Comparison of ENCODE assay signal across 10 mouse cellular contexts in the genomic region with DNA sequence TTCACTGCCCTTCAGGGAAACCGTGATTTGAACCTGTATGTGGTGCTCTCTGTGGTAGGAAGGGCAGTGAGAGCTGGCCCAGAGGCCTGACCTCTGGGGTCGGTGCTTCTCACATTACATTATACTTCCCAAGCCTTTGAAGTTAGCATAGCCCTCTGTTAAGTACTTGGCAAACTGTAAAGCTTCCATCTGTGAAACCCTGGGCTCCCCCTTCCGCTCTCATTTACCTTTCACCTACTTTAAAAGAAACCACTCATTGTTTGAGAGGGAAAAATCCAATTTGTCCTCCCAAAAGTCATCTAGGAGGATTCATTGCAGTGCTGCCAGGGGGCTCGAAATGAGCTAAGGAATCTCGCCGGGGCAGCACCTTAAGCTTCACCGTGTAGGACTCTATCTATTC. TPM values are rescaled to one million over a fixed set of nuclear protein-coding genes. Genes with fewer than 3 reads are reported as not detected.
DNase-seq lines count a peak whose midpoint lies in the region; ATAC-seq and TF ChIP-seq lines count a peak whose summit lies in the region.
"Had no signal": no experiment of that assay in that cellular context is flagged by ENCODE, and none has a peak within 500 bp of the region (broad histone marks: within the 10 kb centered on the region; RNA-seq: fewer than 3 reads in every experiment).

No protein-coding gene starts in this region.

- no peaks in the 10 kb centered on the region for H3K36me3 ChIP-seq in liver, postnatal 0 days (replicated peaks; ENCODE audit: insufficient read depth, low read length)
- no peaks in the 10 kb centered on the region for H3K36me3 ChIP-seq in liver, embryonic 11.5 days (ENCODE audit: control insufficient read depth, insufficient read depth, low read length)
- no peaks in the 10 kb centered on the region for H3K36me3 ChIP-seq in embryonic facial prominence, embryonic 11.5 days (replicated peaks; ENCODE audit: control insufficient read depth, insufficient read depth, low read depth, low read length)
- no peaks in the 10 kb centered on the region for H3K36me3 ChIP-seq in lung, postnatal 0 days (ENCODE audit: insufficient read depth, low read length)

- no peaks in the 10 kb centered on the region for H3K9me3 ChIP-seq in liver, postnatal 0 days (ENCODE audit: low read length)
- no peaks in the 10 kb centered on the region for H3K9me3 ChIP-seq in liver, embryonic 11.5 days (ENCODE audit: control insufficient read depth, low read length)
- H3K9me3 ChIP-seq in embryonic facial prominence, embryonic 11.5 days (replicated peaks; ENCODE audit: control insufficient read depth, low read length): no peaks in the 10 kb centered on the region
- H3K9me3 ChIP-seq in lung, postnatal 0 days (ENCODE audit: low read length): no peaks in the 10 kb centered on the region

- WGBS in liver, postnatal 0 days (ENCODE audit: insufficient replicate concordance): 50% methylated on average over 7 of the region's 7 CpGs
- 43% methylated on average over 7 of the region's 7 CpGs for WGBS in liver, embryonic 11.5 days
- 12% methylated on average over 7 of the region's 7 CpGs for WGBS in embryonic facial prominence, embryonic 11.5 days
- WGBS in lung, postnatal 0 days: 19% methylated on average over 7 of the region's 7 CpGs

- no peak overlapping the region for H3K27ac ChIP-seq in liver, postnatal 0 days (ENCODE audit: low read depth)
- no peak overlapping the region for H3K27ac ChIP-seq in liver, embryonic 11.5 days (ENCODE audit: low read depth, low read length)
- no peak overlapping the region for H3K27ac ChIP-seq in embryonic facial prominence, embryonic 11.5 days (replicated peaks; ENCODE audit: low read depth, low read length)
- no peak overlapping the region for H3K27ac ChIP-seq in lung, postnatal 0 days (ENCODE audit: low read length)

- H3K4me2 ChIP-seq in liver, postnatal 0 days (ENCODE audit: low read depth, low read length): no peak overlapping the region
- no peak overlapping the region for H3K4me2 ChIP-seq in liver, embryonic 11.5 days
- no peak overlapping the region for H3K4me2 ChIP-seq in embryonic facial prominence, embryonic 11.5 days (ENCODE audit: low read depth, low read length)
- H3K4me2 ChIP-seq in lung, postnatal 0 days (replicated peaks; ENCODE audit: low read depth, low read length): no peak overlapping the region
- H3K4me2 ChIP-seq: heart, embryonic 11.5 days had no signal

- no peak for TF ChIP-seq EP300 in liver, postnatal 0 days (IDR thresholded peaks at IDR 0.05; ENCODE audit: low read depth)
- TF ChIP-seq EP300 in lung, postnatal 0 days (IDR thresholded peaks at IDR 0.05): no peak

- no peak overlapping the region for H3K9ac ChIP-seq in liver, postnatal 0 days (replicated peaks)
- H3K9ac ChIP-seq in liver, embryonic 11.5 days (ENCODE audit: low read depth, low read length): no peak overlapping the region
- no peak overlapping the region for H3K9ac ChIP-seq in embryonic facial prominence, embryonic 11.5 days (replicated peaks; ENCODE audit: low read length)
- no peak overlapping the region for H3K9ac ChIP-seq in lung, postnatal 0 days (replicated peaks; ENCODE audit: low read depth)

- peak; percentile 17; the same call in 1 of the 2 replicates for ATAC-seq in liver, postnatal 0 days
- ATAC-seq in liver, embryonic 11.5 days (replicated peaks; ENCODE audit: low FRiP score): no peak
- ATAC-seq in embryonic facial prominence, embryonic 11.5 days (replicated peaks; ENCODE audit: insufficient number of reproducible peaks, low FRiP score, low TSS enrichment, low read depth): no peak
- peak; percentile 79 for ATAC-seq in lung, postnatal 0 days
- no peak for ATAC-seq in cerebellum, adult (ENCODE audit: insufficient number of reproducible peaks, low FRiP score, low TSS enrichment)

- no peak for DNase-seq in liver, postnatal 0 days
- DNase-seq in liver, embryonic 11.5 days (ENCODE audit: low spot score): no peak
- DNase-seq in embryo, embryonic 10 days (ENCODE audit: low spot score): peak; percentile 76
- DNase-seq in embryonic facial prominence, embryonic 11.5 days (ENCODE audit: low spot score): peak; percentile 68
- DNase-seq in lung, postnatal 0 days (ENCODE audit: low spot score): peak; percentile 71
- no peak for DNase-seq in right cerebral cortex, postnatal 25 days
- DNase-seq in cerebellum, adult 18-20 months: no peak
- DNase-seq: cerebellum, adult 8-10 months had no signal

- H3K27me3 ChIP-seq in liver, postnatal 0 days (ENCODE audit: insufficient read depth, low read length): no peaks in the 10 kb centered on the region
- H3K27me3 ChIP-seq in liver, embryonic 11.5 days (replicated peaks; ENCODE audit: control insufficient read depth, insufficient read depth, low read length): no peaks in the 10 kb centered on the region
- H3K27me3 ChIP-seq in embryonic facial prominence, embryonic 11.5 days (ENCODE audit: control insufficient read depth, insufficient read depth, low read length): no peaks in the 10 kb centered on the region
- H3K27me3 ChIP-seq in lung, postnatal 0 days (replicated peaks; ENCODE audit: insufficient read depth, low read length): no peaks in the 10 kb centered on the region

- H3K4me1 ChIP-seq in liver, postnatal 0 days (ENCODE audit: insufficient read depth): no peaks in the 10 kb centered on the region
- H3K4me1 ChIP-seq in liver, embryonic 11.5 days (replicated peaks; ENCODE audit: control insufficient read depth, insufficient read depth, low read length): no peaks in the 10 kb centered on the region
- no peaks in the 10 kb centered on the region for H3K4me1 ChIP-seq in embryonic facial prominence, embryonic 11.5 days (ENCODE audit: control insufficient read depth, insufficient read depth, low read length)
- no peaks in the 10 kb centered on the region for H3K4me1 ChIP-seq in lung, postnatal 0 days (ENCODE audit: insufficient read depth, low read depth, low read length)

- H3K4me3 ChIP-seq in liver, postnatal 0 days (ENCODE audit: low read depth, low read length): no peak overlapping the region
- no peak overlapping the region for H3K4me3 ChIP-seq in liver, embryonic 11.5 days (ENCODE audit: low read depth, low read length)
- H3K4me3 ChIP-seq in embryonic facial prominence, embryonic 11.5 days (ENCODE audit: low read depth, low read length): no peak overlapping the region
- no peak overlapping the region for H3K4me3 ChIP-seq in lung, postnatal 0 days (ENCODE audit: low read depth, low read length)

- no peak for TF ChIP-seq CTCF in liver, postnatal 0 days (IDR thresholded peaks at IDR 0.05; ENCODE audit: low read depth)
- TF ChIP-seq CTCF in lung, postnatal 0 days (IDR thresholded peaks at IDR 0.05): no peak

RNA-seq across cellular contexts. Expression of a gene that starts 29.3 kb away (rescaled TPM):
- polyA plus RNA-seq in liver, postnatal 0 days (2015; fragmentation: Nextera tagmentation; extraction: Ambion mirVana): 7.2 and 7.8 TPM in 2 replicates
- polyA plus RNA-seq in liver, embryonic 11.5 days (2014; fragmentation: Nextera tagmentation; extraction: Ambion mirVana): 8.9 and 10.5 TPM in 2 replicates
- 6.5 and 8.6 TPM in 2 replicates for polyA plus RNA-seq in embryonic facial prominence, embryonic 11.5 days (2014; fragmentation: Nextera tagmentation; extraction: Ambion mirVana)
- 23.2 and 31.4 TPM in 2 replicates for polyA plus RNA-seq in lung, postnatal 0 days (2015; fragmentation: Nextera tagmentation; extraction: Ambion mirVana)

Comparison
In these comparisons a context has a peak if more than half of its experiments do, and no peak if none do; other contexts are left out.
1. ATAC-seq: peak in liver, postnatal 0 days (single experiment) and lung, postnatal 0 days (single experiment); none in liver, embryonic 11.5 days (single experiment), embryonic facial prominence, embryonic 11.5 days (single experiment) and cerebellum, adult (single experiment).
2. DNase-seq: peak in embryo, embryonic 10 days (single experiment), embryonic facial prominence, embryonic 11.5 days (single experiment) and lung, postnatal 0 days (single experiment); none in liver, postnatal 0 days (single experiment), liver, embryonic 11.5 days (single experiment), right cerebral cortex, postnatal 25 days (single experiment) and cerebellum, adult 18-20 months (0 of 2).